24 mouse cellular contexts compared by ENCODE assay signal in the genomic region with DNA sequence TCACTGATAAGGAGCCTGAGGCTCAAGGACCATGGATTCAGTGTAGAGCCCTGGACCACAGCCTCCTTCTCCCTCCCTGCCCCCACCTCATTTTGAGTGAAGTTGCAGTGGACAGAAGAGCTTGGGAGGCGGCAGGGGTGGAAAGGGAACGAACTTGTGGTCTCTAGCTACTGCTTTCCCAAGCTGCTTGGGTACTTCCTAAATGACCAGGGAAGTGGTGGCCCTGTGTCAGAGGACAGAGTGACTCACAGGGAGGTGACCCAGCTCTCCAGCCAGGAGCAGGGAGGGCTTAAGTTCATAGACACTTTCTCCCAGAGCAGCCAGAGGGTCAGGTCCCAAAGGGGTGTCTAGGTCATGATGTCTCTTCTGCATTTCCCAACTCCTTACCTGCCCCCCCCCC.
A peak's percentile ranks its signal among the peaks of the same experiment; 100 is the strongest.
DNase-seq lines count a peak whose midpoint lies in the region; ATAC-seq and TF ChIP-seq lines count a peak whose summit lies in the region.
"Had no signal": no experiment of that assay in that cellular context is flagged by ENCODE, and none has a peak within 500 bp of the region (broad histone marks: within the 10 kb centered on the region; RNA-seq: fewer than 3 reads in every experiment).

No protein-coding gene starts in this region.

- peak overlapping the region; percentile 42 for H3K4me3 ChIP-seq in megakaryocyte, embryonic 14.5 days (replicated peaks)
- H3K4me3 ChIP-seq in liver, postnatal 0 days (ENCODE audit: low read depth, low read length): no peak overlapping the region
- H3K4me3 ChIP-seq: embryonic facial prominence, embryonic 12.5 days; gastrocnemius, adult 2 months; heart, embryonic 10.5 days; hindbrain, embryonic 15.5 days; liver, embryonic 13.5 days; midbrain, embryonic 10.5 days; neural tube, embryonic 15.5 days had no signal

- no peaks in the 10 kb centered on the region for H3K9me3 ChIP-seq in megakaryocyte, embryonic 14.5 days
- H3K9me3 ChIP-seq in liver, postnatal 0 days (ENCODE audit: low read length): no peaks in the 10 kb centered on the region
- H3K9me3 ChIP-seq: embryonic facial prominence, embryonic 12.5 days; heart, embryonic 10.5 days; hindbrain, embryonic 15.5 days; liver, embryonic 13.5 days; midbrain, embryonic 10.5 days; neural tube, embryonic 15.5 days had no signal

- no peak overlapping the region for H3K27ac ChIP-seq in liver, postnatal 0 days (ENCODE audit: low read depth)
- H3K27ac ChIP-seq: embryonic facial prominence, embryonic 12.5 days; gastrocnemius, adult 2 months; heart, embryonic 10.5 days; hindbrain, embryonic 15.5 days; kidney, postnatal 0 days; liver, embryonic 13.5 days; midbrain, embryonic 10.5 days; neural tube, embryonic 15.5 days had no signal

- H3K9ac ChIP-seq in liver, postnatal 0 days (replicated peaks): no peak overlapping the region
- H3K9ac ChIP-seq: embryonic facial prominence, embryonic 12.5 days; hindbrain, embryonic 15.5 days; liver, embryonic 13.5 days; lung, embryonic 14.5 days; neural tube, embryonic 15.5 days had no signal

- H3K4me1 ChIP-seq in megakaryocyte, embryonic 14.5 days: peaks cover 79% of the 10 kb centered on the region
- H3K4me1 ChIP-seq in liver, postnatal 0 days (ENCODE audit: insufficient read depth): 0 out of 2 replicates have a peak, but pooled peaks cover 2% of the 10 kb centered on the region
- H3K4me1 ChIP-seq: embryonic facial prominence, embryonic 12.5 days; hindbrain, embryonic 15.5 days; liver, embryonic 13.5 days; neural tube, embryonic 15.5 days had no signal

- whole genome bisulfite sequencing in liver, postnatal 0 days (ENCODE audit: insufficient replicate concordance): 40% methylated on average over 2 of the region's 2 CpGs

- no peaks in the 10 kb centered on the region for H3K36me3 ChIP-seq in megakaryocyte, embryonic 14.5 days (replicated peaks; ENCODE audit: low read length)
- H3K36me3 ChIP-seq in liver, postnatal 0 days (replicated peaks; ENCODE audit: insufficient read depth, low read length): no peaks in the 10 kb centered on the region
- H3K36me3 ChIP-seq: embryonic facial prominence, embryonic 12.5 days; heart, embryonic 10.5 days; hindbrain, embryonic 15.5 days; liver, embryonic 13.5 days; midbrain, embryonic 10.5 days; neural tube, embryonic 15.5 days had no signal

- no peak for TF ChIP-seq CTCF in liver, postnatal 0 days (IDR thresholded peaks at IDR 0.05; ENCODE audit: low read depth)

- ATAC-seq in frontal cortex, adult (ENCODE audit: low TSS enrichment): peak; percentile 18; the same call in 1 of the 2 replicates
- ATAC-seq in liver, postnatal 0 days: no peak
- ATAC-seq: activated CD4-positive, CD25-positive, alpha-beta regulatory T cell, adult 4 months; midbrain, embryonic 16.5 days had no signal

- no peak overlapping the region for H3K4me2 ChIP-seq in liver, postnatal 0 days (ENCODE audit: low read depth, low read length)
- H3K4me2 ChIP-seq: embryonic facial prominence, embryonic 12.5 days; hindbrain, embryonic 15.5 days; liver, embryonic 13.5 days; lung, embryonic 14.5 days; neural tube, embryonic 15.5 days had no signal

- DNase-seq in frontal cortex, adult 2 months (ENCODE audit: extremely low spot score in 1 of 2, low spot score in 1 of 2): no peak
- peak; percentile 30 for DNase-seq in testis, postnatal 10 days (ENCODE audit: low spot score)
- no peak for DNase-seq in testis, postnatal 14 days (ENCODE audit: low spot score)
- DNase-seq in brain, adult 2 months (ENCODE audit: low read depth, low spot score): peak; percentile 27
- no peak for DNase-seq in liver, postnatal 0 days
- DNase-seq: cerebellum, adult 11 months; cerebellum, postnatal 14 days; gastrocnemius, adult 2 months; kidney, adult 2 months; liver, embryonic 13.5 days; lung, embryonic 14.5 days; right cerebral cortex, postnatal 25 days; spleen, adult 18-20 months; thymus, postnatal 36 days had no signal

- TF ChIP-seq EP300 in liver, postnatal 0 days (IDR thresholded peaks at IDR 0.05; ENCODE audit: low read depth): no peak

- peaks cover 8% of the 10 kb centered on the region for H3K27me3 ChIP-seq in megakaryocyte, embryonic 14.5 days (replicated peaks)
- H3K27me3 ChIP-seq in liver, postnatal 0 days (ENCODE audit: insufficient read depth, low read length): no peaks in the 10 kb centered on the region
- H3K27me3 ChIP-seq: embryonic facial prominence, embryonic 12.5 days; hindbrain, embryonic 15.5 days; liver, embryonic 13.5 days; neural tube, embryonic 15.5 days had no signal

Comparison
In these comparisons a context has a peak if more than half of its experiments do, and no peak if none do; other contexts are left out.
1. DNase-seq: peak in testis, postnatal 10 days (single experiment) and brain, adult 2 months (single experiment); none in frontal cortex, adult 2 months (0 of 2), testis, postnatal 14 days (single experiment) and liver, postnatal 0 days (single experiment).